Mouse (Mus musculus): ENCODE data around the gene Tulp1.

Gene Tulp1

GRCm38 (mm10) chr17:28315611-28316160 lies 49.3 kb downstream of the Tulp1 start:
- DNase-seq (ENCODE audit: low spot score in 2 of 2) = no peak

- DNase-seq (ENCODE audit: low spot score in 2 of 2) = no peak
Measured at GRCm38 (mm10) chr17:28313880-28314225, 51.2 kb downstream of the Tulp1 start.

GRCm38 (mm10) chr17:28313212-28313879 lies 51.7 kb downstream of the Tulp1 start, which contains the start of gene Fance:
Fance (plus strand) TSS chr17:28313519.
- peak; percentile 96 to 98 for DNase-seq (ENCODE audit: low spot score in 2 of 2)

GRCm38 (mm10) chr17:28312232-28313211 lies 52.5 kb downstream of the Tulp1 start:
- peak; percentile 50 to 64 for DNase-seq (ENCODE audit: low spot score in 2 of 2)

GRCm38 (mm10) chr17:28311366-28312132 lies 53.5 kb downstream of the Tulp1 start:
- no peak for DNase-seq (ENCODE audit: low spot score in 2 of 2)

- no peak for DNase-seq (ENCODE audit: low spot score in 2 of 2)
Measured at GRCm38 (mm10) chr17:28310831-28311230, 54.2 kb downstream of the Tulp1 start.

- peak; percentile 77 to 87 for DNase-seq (ENCODE audit: low spot score in 2 of 2)
Measured at GRCm38 (mm10) chr17:28308297-28309195, 56.5 kb downstream of the Tulp1 start.

- no peak for DNase-seq (ENCODE audit: low spot score in 2 of 2)
Measured at GRCm38 (mm10) chr17:28305172-28305571, 59.9 kb downstream of the Tulp1 start.

All from spleen, postnatal 36 days (tissue).